Mouse (Mus musculus): ENCODE data around the gene Tmed2. TPM values are rescaled to one million over a fixed set of nuclear protein-coding genes. Genes with fewer than 3 reads are reported as not detected.

The Tmed2 gene
- total and polyA plus RNA-seq, 2 experiments: 124 to 414 TPM

DNA sequence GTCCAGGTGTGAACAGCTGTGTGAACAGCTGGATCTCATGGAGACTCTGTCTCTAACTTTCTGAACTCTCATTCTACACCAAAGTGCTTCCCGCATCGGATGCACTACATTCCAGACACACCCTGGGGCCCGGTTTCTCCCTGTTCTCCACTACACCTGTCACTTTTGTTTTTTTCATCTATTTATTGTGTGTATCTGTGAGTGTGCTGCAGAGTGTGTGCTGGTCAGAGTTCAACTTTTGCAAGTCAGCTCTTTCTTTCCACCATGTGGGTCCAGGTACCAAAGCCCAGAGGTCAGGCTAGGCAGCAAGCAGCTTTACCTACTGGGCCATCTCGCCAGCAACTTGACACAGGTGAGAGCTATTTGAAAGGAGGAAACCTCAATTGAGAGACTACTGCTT lies 35.3 kb upstream of the Tmed2 start:
- Histone ChIP-seq H3K27me3 (ENCODE audit: control insufficient read depth, insufficient read depth, low read length) (no peaks in the 10 kb centered on the region), H3K27ac (replicated peaks; ENCODE audit: insufficient read depth, low read depth, low read length) (no peak overlapping the region), H3K4me1 (ENCODE audit: control insufficient read depth, insufficient read depth, low read length) (no peaks in the 10 kb centered on the region), H3K9ac (ENCODE audit: low read depth, low read length) (no peak overlapping the region), H3K4me3 (ENCODE audit: insufficient read depth, low read depth, low read length) (no peak overlapping the region), H3K36me3 (ENCODE audit: control insufficient read depth, insufficient read depth, low read length) (no peaks in the 10 kb centered on the region), H3K79me2 (ENCODE audit: control insufficient read depth, insufficient read depth, low read length) (no peaks in the 10 kb centered on the region)
- DNase-seq (ENCODE audit: extremely low read depth, low read depth, low spot score): peak; percentile 14
- 69% methylated on average over 4 of the region's 4 CpGs for WGBS
- TF ChIP-seq CTCF (IDR thresholded peaks at IDR 0.05; ENCODE audit: low read depth, low read length) (no peak), POLR2A (IDR thresholded peaks at IDR 0.05; ENCODE audit: extremely low read depth, insufficient read depth, low read length) (no peak)

GRCm38 (mm10) chr5:124506731-124507359 lies 33.6 kb upstream of the Tmed2 start:
- Histone ChIP-seq H3K4me3 (ENCODE audit: insufficient read depth, low read depth, low read length) (no peak overlapping the region), H3K4me1 (ENCODE audit: control insufficient read depth, insufficient read depth, low read length) (no peaks in the 10 kb centered on the region), H3K9ac (ENCODE audit: low read depth, low read length) (no peak overlapping the region), H3K79me2 (ENCODE audit: control insufficient read depth, insufficient read depth, low read length) (no peaks in the 10 kb centered on the region), H3K27me3 (ENCODE audit: control insufficient read depth, insufficient read depth, low read length) (no peaks in the 10 kb centered on the region), H3K27ac (replicated peaks; ENCODE audit: insufficient read depth, low read depth, low read length) (no peak overlapping the region), H3K36me3 (ENCODE audit: control insufficient read depth, insufficient read depth, low read length) (no peaks in the 10 kb centered on the region)
- no peak for DNase-seq (ENCODE audit: extremely low read depth, low read depth, low spot score)
- WGBS: 77% methylated on average over 10 of the region's 10 CpGs
- TF ChIP-seq CTCF (IDR thresholded peaks at IDR 0.05; ENCODE audit: low read depth, low read length) (no peak), POLR2A (IDR thresholded peaks at IDR 0.05; ENCODE audit: extremely low read depth, insufficient read depth, low read length) (no peak)

- Histone ChIP-seq H3K9ac (ENCODE audit: low read depth, low read length) (no peak overlapping the region), H3K79me2 (ENCODE audit: control insufficient read depth, insufficient read depth, low read length) (no peaks in the 10 kb centered on the region), H3K4me1 (ENCODE audit: control insufficient read depth, insufficient read depth, low read length) (no peaks in the 10 kb centered on the region), H3K27ac (replicated peaks; ENCODE audit: insufficient read depth, low read depth, low read length) (no peak overlapping the region), H3K27me3 (ENCODE audit: control insufficient read depth, insufficient read depth, low read length) (no peaks in the 10 kb centered on the region), H3K36me3 (ENCODE audit: control insufficient read depth, insufficient read depth, low read length) (no peaks in the 10 kb centered on the region), H3K4me3 (ENCODE audit: insufficient read depth, low read depth, low read length) (no peak overlapping the region)
- 93% methylated on average over 6 of the region's 6 CpGs for WGBS
- DNase-seq (ENCODE audit: extremely low read depth, low read depth, low spot score): no peak
- no peak for TF ChIP-seq CTCF (IDR thresholded peaks at IDR 0.05; ENCODE audit: low read depth, low read length)
- TF ChIP-seq POLR2A (IDR thresholded peaks at IDR 0.05; ENCODE audit: extremely low read depth, insufficient read depth, low read length): no peak
Measured at GRCm38 (mm10) chr5:124509200-124509599, 31.3 kb upstream of the Tmed2 start.

- Histone ChIP-seq H3K4me1 (ENCODE audit: control insufficient read depth, insufficient read depth, low read length) (no peaks in the 10 kb centered on the region), H3K27me3 (ENCODE audit: control insufficient read depth, insufficient read depth, low read length) (no peaks in the 10 kb centered on the region), H3K9ac (ENCODE audit: low read depth, low read length) (no peak overlapping the region), H3K27ac (replicated peaks; ENCODE audit: insufficient read depth, low read depth, low read length) (no peak overlapping the region), H3K4me3 (ENCODE audit: insufficient read depth, low read depth, low read length) (no peak overlapping the region), H3K36me3 (ENCODE audit: control insufficient read depth, insufficient read depth, low read length) (no peaks in the 10 kb centered on the region), H3K79me2 (ENCODE audit: control insufficient read depth, insufficient read depth, low read length) (no peaks in the 10 kb centered on the region)
- DNase-seq (ENCODE audit: extremely low read depth, low read depth, low spot score): no peak
- 73% methylated on average over 12 of the region's 12 CpGs for WGBS
- TF ChIP-seq CTCF (IDR thresholded peaks at IDR 0.05; ENCODE audit: low read depth, low read length) (no peak), POLR2A (IDR thresholded peaks at IDR 0.05; ENCODE audit: extremely low read depth, insufficient read depth, low read length) (no peak)
Measured at GRCm38 (mm10) chr5:124509742-124510237, 30.7 kb upstream of the Tmed2 start.

- Histone ChIP-seq H3K79me2 (ENCODE audit: control insufficient read depth, insufficient read depth, low read length) (no peaks in the 10 kb centered on the region), H3K4me1 (ENCODE audit: control insufficient read depth, insufficient read depth, low read length) (no peaks in the 10 kb centered on the region), H3K27ac (replicated peaks; ENCODE audit: insufficient read depth, low read depth, low read length) (no peak overlapping the region), H3K9ac (ENCODE audit: low read depth, low read length) (no peak overlapping the region), H3K36me3 (ENCODE audit: control insufficient read depth, insufficient read depth, low read length) (no peaks in the 10 kb centered on the region), H3K27me3 (ENCODE audit: control insufficient read depth, insufficient read depth, low read length) (no peaks in the 10 kb centered on the region), H3K4me3 (ENCODE audit: insufficient read depth, low read depth, low read length) (no peak overlapping the region)
- 93% methylated on average over 10 of the region's 10 CpGs for WGBS
- DNase-seq (ENCODE audit: extremely low read depth, low read depth, low spot score): no peak
- TF ChIP-seq CTCF (IDR thresholded peaks at IDR 0.05; ENCODE audit: low read depth, low read length): no peak
- TF ChIP-seq POLR2A (IDR thresholded peaks at IDR 0.05; ENCODE audit: extremely low read depth, insufficient read depth, low read length): no peak
Measured at GRCm38 (mm10) chr5:124510536-124511050, 29.9 kb upstream of the Tmed2 start.

DNA sequence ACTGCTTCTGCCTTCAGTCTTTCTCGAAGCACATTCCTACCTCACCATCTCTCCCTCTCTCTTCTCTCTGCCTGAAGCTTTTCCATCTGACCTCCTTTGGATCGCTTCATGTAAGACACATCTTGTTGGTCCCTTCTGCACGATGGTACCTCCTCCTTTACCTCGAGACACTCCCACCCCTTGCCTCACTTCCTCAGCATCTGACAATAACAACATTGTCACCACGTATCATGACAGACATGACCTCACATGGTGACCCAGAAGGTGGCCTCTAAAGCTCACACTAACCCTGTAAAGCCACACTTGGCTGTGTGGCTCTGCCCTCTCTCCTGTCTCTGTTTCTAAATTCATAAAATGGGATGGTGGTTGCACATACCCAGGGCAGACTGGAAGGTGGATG lies 24.7 kb upstream of the Tmed2 start:
- Histone ChIP-seq H3K4me3 (ENCODE audit: insufficient read depth, low read depth, low read length) (no peak overlapping the region), H3K36me3 (ENCODE audit: control insufficient read depth, insufficient read depth, low read length) (no peaks in the 10 kb centered on the region), H3K4me1 (ENCODE audit: control insufficient read depth, insufficient read depth, low read length) (no peaks in the 10 kb centered on the region), H3K79me2 (ENCODE audit: control insufficient read depth, insufficient read depth, low read length) (no peaks in the 10 kb centered on the region), H3K9ac (ENCODE audit: low read depth, low read length) (no peak overlapping the region), H3K27ac (replicated peaks; ENCODE audit: insufficient read depth, low read depth, low read length) (no peak overlapping the region), H3K27me3 (ENCODE audit: control insufficient read depth, insufficient read depth, low read length) (no peaks in the 10 kb centered on the region)
- 84% methylated on average over 5 of the region's 5 CpGs for WGBS
- no peak for TF ChIP-seq CTCF (IDR thresholded peaks at IDR 0.05; ENCODE audit: low read depth, low read length)
- TF ChIP-seq POLR2A (IDR thresholded peaks at IDR 0.05; ENCODE audit: extremely low read depth, insufficient read depth, low read length): no peak
- no peak for DNase-seq (ENCODE audit: extremely low read depth, low read depth, low spot score)

All from liver, adult 2 months (tissue).